Mouse (Mus musculus) MEL (cell line): ENCODE results near the gene Abca17. TPM values are rescaled to one million over a fixed set of nuclear protein-coding genes. Genes with fewer than 3 reads are reported as not detected.
A peak's percentile ranks its signal among the peaks of the same experiment; 100 is the strongest.

Experiments used
- DNase-seq: peaks from one replicate; pipeline ENCODE4 v3.0.0; 2011; ENCODE audit warnings: low read depth, low spot score
- H3K27ac ChIP-seq: 2 replicates; pipeline ENCODE4 v1.5.1; 2012; ENCODE audit warnings: low read depth, mild to moderate bottlenecking, control low read depth, low read length, moderate library complexity; ENCODE audit not compliant: control insufficient read depth
- H3K27me3 ChIP-seq, 2 experiments: fragments of 150-350 bp in 1 of 2; sonication (generic) in 1 of 2; 2 replicates each; pipeline ENCODE4 v1.6.1; 2012; ENCODE audit warnings: low read length in 2 of 2, mild to moderate bottlenecking in 2 of 2, improper control_type of control experiment in 1 of 2, moderate library complexity in 1 of 2; ENCODE audit not compliant: insufficient read depth in 2 of 2, control insufficient read depth in 1 of 2
- H3K36me3 ChIP-seq, 2 experiments: 2 replicates each; pipeline ENCODE4 v1.6.1; 2012 to 2014; ENCODE audit warnings: low read length in 2 of 2, improper control_type of control experiment in 1 of 2, inconsistent platforms in 1 of 2, mild to moderate bottlenecking in 1 of 2; ENCODE audit not compliant: insufficient read depth in 2 of 2, control insufficient read depth in 1 of 2
- H3K4me1 ChIP-seq, 2 experiments: fragments of 150-350 bp in 1 of 2; sonication (generic) in 1 of 2; 2 replicates each; pipeline ENCODE4 v1.6.1; 2012; ENCODE audit warnings: low read length in 2 of 2, improper control_type of control experiment in 1 of 2, mild to moderate bottlenecking in 1 of 2; ENCODE audit not compliant: insufficient read depth in 2 of 2, control insufficient read depth in 1 of 2
- H3K4me3 ChIP-seq, 2 experiments: fragments of 150-350 bp in 1 of 2; sonication (generic) in 1 of 2; 2 replicates each; pipeline ENCODE4 v1.5.1; 2012; ENCODE audit warnings: low read depth in 2 of 2, low read length in 2 of 2, mild to moderate bottlenecking in 2 of 2, moderate library complexity in 2 of 2, control low read depth in 1 of 2, improper control_type of control experiment in 1 of 2; ENCODE audit not compliant: control insufficient read depth in 1 of 2, insufficient read depth in 1 of 2
- H3K79me2 ChIP-seq: 2 replicates; pipeline ENCODE4 v1.6.1; 2012; ENCODE audit warnings: mild to moderate bottlenecking, low read length, moderate library complexity; ENCODE audit not compliant: control insufficient read depth, poor library complexity, insufficient read depth
- H3K9ac ChIP-seq: 2 replicates; pipeline ENCODE4 v1.6.1; 2012; ENCODE audit warnings: low read depth, mild to moderate bottlenecking, control low read depth, low read length, moderate library complexity; ENCODE audit not compliant: control insufficient read depth, poor library complexity, severe bottlenecking
- H3K9me3 ChIP-seq: fragments of 150-350 bp; sonication (generic); replicated peaks from 2 replicates; pipeline ENCODE4 v1.6.1; 2012; ENCODE audit warnings: mild to moderate bottlenecking, low read length, improper control_type of control experiment, moderate library complexity; ENCODE audit not compliant: insufficient read depth
- CHD1 ChIP-seq: IDR thresholded peaks from 2 replicates; pipeline ENCODE4 v1.6.1; 2012; ENCODE audit warnings: low read depth, mild to moderate bottlenecking, inconsistent platforms, low read length, improper control_type of control experiment
- CHD2 ChIP-seq: IDR thresholded peaks from 2 replicates; pipeline ENCODE4 v1.6.1; 2011; ENCODE audit warnings: low read length, improper control_type of control experiment
- CTCF ChIP-seq, 3 experiments: IDR thresholded peaks in 2 of 3; conservative IDR thresholded peaks in 1 of 3; 2 replicates each; pipeline ENCODE4 v1.5.1; 2011 to 2012; ENCODE audit warnings: low read length in 3 of 3, low read depth in 2 of 3, mild to moderate bottlenecking in 2 of 3, improper control_type of control experiment in 1 of 3, inconsistent platforms in 1 of 3, mixed read lengths in 1 of 3, moderate library complexity in 1 of 3; ENCODE audit not compliant: control insufficient read depth in 1 of 3, insufficient read depth in 1 of 3, poor library complexity in 1 of 3, severe bottlenecking in 1 of 3
- ETS1 ChIP-seq: IDR thresholded peaks from 2 replicates; pipeline ENCODE4 v1.6.1; 2012; ENCODE audit warnings: low read depth, mild to moderate bottlenecking, inconsistent platforms, low read length, improper control_type of control experiment, moderate library complexity
- GABPA ChIP-seq: IDR thresholded peaks from 2 replicates; pipeline ENCODE4 v1.6.1; 2012; ENCODE audit warnings: low read depth, mild to moderate bottlenecking, inconsistent platforms, low read length, improper control_type of control experiment, moderate library complexity
- JUND ChIP-seq: IDR thresholded peaks from 2 replicates; pipeline ENCODE4 v1.6.1; 2011; ENCODE audit warnings: low read depth, mild to moderate bottlenecking, improper control_type of control experiment, low read length
- MAFK ChIP-seq: IDR thresholded peaks from 2 replicates; pipeline ENCODE4 v1.6.1; 2011; ENCODE audit warnings: low read depth, mild to moderate bottlenecking, low read length, improper control_type of control experiment, borderline replicate concordance
- NRF1 ChIP-seq: IDR thresholded peaks from 2 replicates; pipeline ENCODE4 v1.6.1; 2014; ENCODE audit warnings: low read depth, mild to moderate bottlenecking, inconsistent platforms, low read length, improper control_type of control experiment, moderate library complexity; ENCODE audit not compliant: poor library complexity, insufficient read depth, severe bottlenecking
- POLR2AphosphoS2 ChIP-seq: IDR thresholded peaks from 2 replicates; pipeline ENCODE4 v1.6.1; 2011; ENCODE audit warnings: low read length, improper control_type of control experiment
- SIN3A ChIP-seq: IDR thresholded peaks from 2 replicates; pipeline ENCODE4 v1.6.1; 2012; ENCODE audit warnings: low read length, improper control_type of control experiment, inconsistent platforms
- TAL1 ChIP-seq: IDR thresholded peaks from 2 replicates; pipeline ENCODE4 v1.6.1; 2012; ENCODE audit warnings: mild to moderate bottlenecking, inconsistent platforms, low read length, moderate library complexity, mixed read lengths
- TBP ChIP-seq: IDR thresholded peaks from 2 replicates; pipeline ENCODE4 v1.8.0; 2011; ENCODE audit warnings: low read depth, low read length, improper control_type of control experiment
- ZKSCAN1 ChIP-seq: IDR thresholded peaks from 2 replicates; pipeline ENCODE4 v1.6.1; 2012; ENCODE audit warnings: low read depth, mild to moderate bottlenecking, inconsistent platforms, low read length, improper control_type of control experiment, moderate library complexity
- ZMIZ1 ChIP-seq: IDR thresholded peaks from 2 replicates; pipeline ENCODE4 v1.6.1; 2012; ENCODE audit warnings: low read depth, mild to moderate bottlenecking, inconsistent platforms, low read length, improper control_type of control experiment, moderate library complexity
- ZNF384 ChIP-seq: IDR thresholded peaks from 2 replicates; pipeline ENCODE4 v1.6.1; 2012; ENCODE audit warnings: low read depth, mild to moderate bottlenecking, inconsistent platforms, low read length, improper control_type of control experiment
- polyA plus RNA-seq, 2 experiments: library from polyadenylated mRNA; stranded (reverse) in 1 of 2; unstranded in 1 of 2; fragments of >175 nt in 1 of 2; fragments of >200 nt in 1 of 2; gene quantifications; 2 replicates each; pipeline versions ENCODE4 v1.2.1 to v1.2.4; 2012; ENCODE audit warnings: low replicate concordance in 2 of 2, low read depth in 1 of 2; ENCODE audit not compliant: insufficient read length in 2 of 2, insufficient read depth in 1 of 2, missing spikeins in 1 of 2
- total RNA-seq: library from RNA; depleted of rRNA; stranded (reverse); fragments of 300-350 nt; gene quantifications from 2 replicates; pipeline ENCODE4 v1.2.3, GENCODE M21; 2012; rRNA removed

Abca17 gene
- total and polyA plus RNA-seq, 3 experiments = 0.03 to 0.04 TPM; not detected in 1

GRCm38 (mm10) chr17:24220435-24221411, 130.1 kb downstream of the Abca17 start, which contains the start of gene Tedc2 (continued):
- TF ChIP-seq ZMIZ1 (peak; percentile 46), CHD1 (no peak), MAFK (no peak; the same call in none of the 2 replicates), ZKSCAN1 (0 out of 2 replicates have a peak, but pooled peaks have one; percentile 53), JUND (no peak), SIN3A (peak; percentile 85), POLR2AphosphoS2 (peak; percentile 62), NRF1 (no peak), ZNF384 (no peak), GABPA (peak; percentile 97), TBP (peak; percentile 47; the same call in 1 of the 2 replicates), CTCF (IDR thresholded peaks at IDR 0.05 in 2 of 3, conservative IDR thresholded peaks at IDR 0.05 in 1 of 3; ENCODE audit: control insufficient read depth in 1 of 3, insufficient read depth in 1 of 3, low read depth in 2 of 3, low read length in 3 of 3, poor library complexity in 1 of 3, severe bottlenecking in 1 of 3) (no peak), ETS1 (peak; percentile 76), TAL1 (no peak)

DNA sequence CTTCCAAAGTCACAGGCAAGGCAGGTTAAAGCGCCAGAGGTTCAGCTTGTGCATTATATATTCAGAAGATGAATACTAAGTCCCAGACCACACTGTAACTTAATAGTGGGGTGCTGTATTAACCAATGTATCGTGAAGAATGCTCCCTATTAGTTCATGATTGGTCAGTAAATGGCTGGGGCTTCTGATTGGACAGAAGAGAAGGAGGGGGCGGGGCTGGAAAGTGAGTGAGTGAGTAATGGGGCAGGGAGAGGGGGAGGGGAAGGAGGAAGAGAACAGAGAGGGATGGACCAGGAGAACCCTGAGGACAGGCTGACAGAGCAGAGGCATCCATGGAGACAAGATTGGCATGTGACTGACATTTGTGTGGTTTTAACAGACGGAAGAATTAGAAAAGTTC, 134.0 kb downstream of the Abca17 start:
- peak; percentile 90 for DNase-seq
- Histone ChIP-seq H3K79me2 (peaks cover 18% of the 10 kb centered on the region), H3K4me1 (peaks cover 3 to 14% of the 10 kb centered on the region in 2 experiments; a peak in 3 of 4 replicates), H3K4me3 (no peak overlapping the region), H3K27ac (no peak overlapping the region), H3K36me3 (peaks cover 7 to 8% of the 10 kb centered on the region in 2 experiments; a peak in 3 of 4 replicates), H3K9me3 (no peaks in the 10 kb centered on the region), H3K27me3 (no peaks in the 10 kb centered on the region), H3K9ac (no peak overlapping the region)
- TF ChIP-seq CHD1 (no peak), CHD2 (peak; percentile 43)

Other genes starting within 250 kb of the Abca17 start
- 19.0 and 19.3 TPM in 2 replicates for gene Pdpk1, start 200.1 kb downstream of the Abca17 start, total RNA-seq
- 10 to 100 TPM; 18.3 to 26.9 TPM for gene Pdpk1, start 200.1 kb downstream of the Abca17 start, polyA plus RNA-seq
- 11.4 and 15.9 TPM in 2 replicates for gene Amdhd2, start 187.3 kb downstream of the Abca17 start, total RNA-seq
- 10 to 100 TPM in 1 of 2 experiments, not detected in 1; 36.1 TPM for gene Amdhd2, start 187.3 kb downstream of the Abca17 start, polyA plus RNA-seq
- 58.4 and 59.3 TPM in 2 replicates for gene Atp6v0c, start 181.4 kb downstream of the Abca17 start, total RNA-seq
- 100 to 1,000 TPM; 125 to 515 TPM for gene Atp6v0c, start 181.4 kb downstream of the Abca17 start, polyA plus RNA-seq
- 21.8 and 24.3 TPM in 2 replicates for gene Tbc1d24, start 145.5 kb downstream of the Abca17 start, total RNA-seq
- 10 to 100 TPM; 27.3 to 34.2 TPM for gene Tbc1d24, start 145.5 kb downstream of the Abca17 start, polyA plus RNA-seq
- 1.7 and 2.7 TPM in 2 replicates for gene Ntn3, start 141.5 kb downstream of the Abca17 start, total RNA-seq
- 1 to 10 TPM in 1 of 2 experiments, not detected in 1; 2.5 TPM for gene Ntn3, start 141.5 kb downstream of the Abca17 start, polyA plus RNA-seq
- gene Tedc2, start 130.2 kb downstream of the Abca17 start, total RNA-seq = 18.5 and 22.6 TPM in 2 replicates
- 10 to 100 TPM in 1 of 2 experiments, not detected in 1; 24.6 TPM for gene Tedc2, start 130.2 kb downstream of the Abca17 start, polyA plus RNA-seq
- gene Ccnf, start 99.6 kb downstream of the Abca17 start, total RNA-seq = 34.5 and 38.0 TPM in 2 replicates
- 10 to 100 TPM in 1 of 2 experiments, not detected in 1; 73.9 TPM for gene Ccnf, start 99.6 kb downstream of the Abca17 start, polyA plus RNA-seq
- gene Abca3, start 882 bp upstream of the Abca17 start, total RNA-seq = 27.3 and 32.4 TPM in 2 replicates
- gene Abca3, start 882 bp upstream of the Abca17 start, polyA plus RNA-seq = 10 to 100 TPM; 36.6 to 37.1 TPM
- gene Rnps1, start 63.5 kb upstream of the Abca17 start, total RNA-seq = 156 and 167 TPM in 2 replicates
- gene Rnps1, start 63.5 kb upstream of the Abca17 start, polyA plus RNA-seq = 100 to 1,000 TPM in 1 of 2 experiments, not detected in 1; 282 TPM
- gene Eci1, start 75.6 kb upstream of the Abca17 start, total RNA-seq = 54.4 and 65.6 TPM in 2 replicates
- gene Eci1, start 75.6 kb upstream of the Abca17 start, polyA plus RNA-seq = 10 to 100 TPM in 1 of 2 experiments, not detected in 1; 48.6 TPM
- 0.49 and 0.62 TPM in 2 replicates for gene Dnase1l2, start 92.0 kb upstream of the Abca17 start, total RNA-seq
- gene Dnase1l2, start 92.0 kb upstream of the Abca17 start, polyA plus RNA-seq = 1 to 10 TPM in 1 of 2 experiments, not detected in 1; 1.8 TPM
- 24.3 and 26.0 TPM in 2 replicates for gene E4f1, start 119.2 kb upstream of the Abca17 start, total RNA-seq
- 10 to 100 TPM in 1 of 2 experiments, not detected in 1; 37.1 TPM for gene E4f1, start 119.2 kb upstream of the Abca17 start, polyA plus RNA-seq
- 16.6 and 19.3 TPM in 2 replicates for gene Pgp, start 119.3 kb upstream of the Abca17 start, total RNA-seq
- 10 to 100 TPM in 1 of 2 experiments, not detected in 1; 55.0 TPM for gene Pgp, start 119.3 kb upstream of the Abca17 start, polyA plus RNA-seq
- 1.1 and 2.0 TPM in 2 replicates for gene Bricd5, start 122.8 kb upstream of the Abca17 start, total RNA-seq
- gene Bricd5, start 122.8 kb upstream of the Abca17 start, polyA plus RNA-seq = under 1 TPM in 1 of 2 experiments, not detected in 1; 0.82 TPM
- gene Mlst8, start 128.0 kb upstream of the Abca17 start, total RNA-seq = 28.5 and 35.4 TPM in 2 replicates
- 10 to 100 TPM in 1 of 2 experiments, not detected in 1; 57.3 TPM for gene Mlst8, start 128.0 kb upstream of the Abca17 start, polyA plus RNA-seq
- 0.04 and 0.07 TPM in 2 replicates for gene Caskin1, start 137.5 kb upstream of the Abca17 start, total RNA-seq
- gene Caskin1, start 137.5 kb upstream of the Abca17 start, polyA plus RNA-seq = under 1 TPM in 1 of 2 experiments, not detected in 1; 0.38 TPM
- gene Traf7, start 176.9 kb upstream of the Abca17 start, total RNA-seq = 118 and 121 TPM in 2 replicates
- gene Traf7, start 176.9 kb upstream of the Abca17 start, polyA plus RNA-seq = 100 to 1,000 TPM in 1 of 2 experiments, not detected in 1; 261 TPM
- gene Rab26, start 183.1 kb upstream of the Abca17 start, total RNA-seq = 0.89 and 1.0 TPM in 2 replicates
- 1 to 10 TPM in 1 of 2 experiments, not detected in 1; 1.1 TPM for gene Rab26, start 183.1 kb upstream of the Abca17 start, polyA plus RNA-seq
- 10.3 and 10.6 TPM in 2 replicates for gene Pkd1, start 198.8 kb upstream of the Abca17 start, total RNA-seq
- 10 to 100 TPM in 1 of 2 experiments, not detected in 1; 10.7 TPM for gene Pkd1, start 198.8 kb upstream of the Abca17 start, polyA plus RNA-seq